Mouse (Mus musculus) liver, adult 10 weeks (tissue): ENCODE results near the gene AI464131. TPM values are rescaled to one million over a fixed set of nuclear protein-coding genes. Genes with fewer than 3 reads are reported as not detected.

Experiments used
- polyA plus RNA-seq: library from polyadenylated mRNA; stranded (reverse); fragments of 350-450 nt; fragmentation: Illumina TruSeq; extraction: RNeasy Lipid Tissue Mini Kit (QIAGEN cat#74804); gene quantifications from one replicate; pipeline ENCODE4 v1.2.3, GENCODE M21; 2014; ENCODE audit warnings: low read depth, low replicate concordance

Gene AI464131
- polyA plus RNA-seq = 10.2 TPM

GRCm38 (mm10) chr4:41502986-41503412, at the start of gene AI464131:
Gene AI464131, minus strand, starts transcription at chr4:41503076.

GRCm38 (mm10) chr4:41517233-41517632, 14.4 kb upstream of the AI464131 start, which contains the start of gene 1110017D15Rik:
Gene 1110017D15Rik, minus strand, starts transcription at chr4:41517333.

GRCm38 (mm10) chr4:41464345-41465286, 38.3 kb downstream of the AI464131 start, which contains the start of the genes Kif24 and Nudt2:
Gene Kif24, minus strand, starts transcription at chr4:41464887.
Gene Nudt2, plus strand, starts transcription at chr4:41465151.

Other genes starting within 250 kb of the AI464131 start
- gene Ubap2, start 227.9 kb downstream of the AI464131 start, polyA plus RNA-seq = 8.7 TPM
- 12.3 TPM for gene Dcaf12, start 188.2 kb downstream of the AI464131 start, polyA plus RNA-seq
- 31.5 TPM for gene Ubap1, start 154.1 kb downstream of the AI464131 start, polyA plus RNA-seq
- gene Kif24, start 38.2 kb downstream of the AI464131 start, polyA plus RNA-seq = 0.16 TPM
- gene Nudt2, start 37.9 kb downstream of the AI464131 start, polyA plus RNA-seq = 20.0 TPM
- not detected for gene 1110017D15Rik, start 14.3 kb upstream of the AI464131 start, polyA plus RNA-seq
- 0.77 TPM for gene Fam219a, start 66.5 kb upstream of the AI464131 start, polyA plus RNA-seq
- not detected for gene Dnaic1, start 66.7 kb upstream of the AI464131 start, polyA plus RNA-seq
- 0.53 TPM for gene Enho, start 137.2 kb upstream of the AI464131 start, polyA plus RNA-seq
- gene Cntfr, start 194.0 kb upstream of the AI464131 start, polyA plus RNA-seq = not detected
- gene Il11ra1, start 196.9 kb upstream of the AI464131 start, polyA plus RNA-seq = 22.8 TPM
- 0.85 TPM for gene Rpp25l, start 210.5 kb upstream of the AI464131 start, polyA plus RNA-seq
- 16.2 TPM for gene Dctn3, start 220.1 kb upstream of the AI464131 start, polyA plus RNA-seq
- not detected for gene Arid3c, start 228.1 kb upstream of the AI464131 start, polyA plus RNA-seq